Mouse (Mus musculus) MEL (cell line): ENCODE data around the gene 2510002D24Rik. TPM values are rescaled to one million over a fixed set of nuclear protein-coding genes. Genes with fewer than 3 reads are reported as not detected.

Source experiments
- DNase-seq: peaks from one replicate; pipeline ENCODE4 v3.0.0; 2011; ENCODE audit warnings: low read depth, low spot score
- H3K27ac ChIP-seq: 2 replicates; pipeline ENCODE4 v1.5.1; 2012; ENCODE audit warnings: low read depth, mild to moderate bottlenecking, control low read depth, low read length, moderate library complexity; ENCODE audit not compliant: control insufficient read depth
- H3K27me3 ChIP-seq, 2 experiments: fragments of 150-350 bp in 1 of 2; sonication (generic) in 1 of 2; 2 replicates each; pipeline ENCODE4 v1.6.1; 2012; ENCODE audit warnings: low read length in 2 of 2, mild to moderate bottlenecking in 2 of 2, improper control_type of control experiment in 1 of 2, moderate library complexity in 1 of 2; ENCODE audit not compliant: insufficient read depth in 2 of 2, control insufficient read depth in 1 of 2
- H3K36me3 ChIP-seq, 2 experiments: 2 replicates each; pipeline ENCODE4 v1.6.1; 2012 to 2014; ENCODE audit warnings: low read length in 2 of 2, improper control_type of control experiment in 1 of 2, inconsistent platforms in 1 of 2, mild to moderate bottlenecking in 1 of 2; ENCODE audit not compliant: insufficient read depth in 2 of 2, control insufficient read depth in 1 of 2
- H3K4me1 ChIP-seq, 2 experiments: fragments of 150-350 bp in 1 of 2; sonication (generic) in 1 of 2; 2 replicates each; pipeline ENCODE4 v1.6.1; 2012; ENCODE audit warnings: low read length in 2 of 2, improper control_type of control experiment in 1 of 2, mild to moderate bottlenecking in 1 of 2; ENCODE audit not compliant: insufficient read depth in 2 of 2, control insufficient read depth in 1 of 2
- H3K4me3 ChIP-seq, 2 experiments: fragments of 150-350 bp in 1 of 2; sonication (generic) in 1 of 2; 2 replicates each; pipeline ENCODE4 v1.5.1; 2012; ENCODE audit warnings: low read depth in 2 of 2, low read length in 2 of 2, mild to moderate bottlenecking in 2 of 2, moderate library complexity in 2 of 2, control low read depth in 1 of 2, improper control_type of control experiment in 1 of 2; ENCODE audit not compliant: control insufficient read depth in 1 of 2, insufficient read depth in 1 of 2
- H3K79me2 ChIP-seq: 2 replicates; pipeline ENCODE4 v1.6.1; 2012; ENCODE audit warnings: mild to moderate bottlenecking, low read length, moderate library complexity; ENCODE audit not compliant: control insufficient read depth, poor library complexity, insufficient read depth
- H3K9ac ChIP-seq: 2 replicates; pipeline ENCODE4 v1.6.1; 2012; ENCODE audit warnings: low read depth, mild to moderate bottlenecking, control low read depth, low read length, moderate library complexity; ENCODE audit not compliant: control insufficient read depth, poor library complexity, severe bottlenecking
- H3K9me3 ChIP-seq: fragments of 150-350 bp; sonication (generic); replicated peaks from 2 replicates; pipeline ENCODE4 v1.6.1; 2012; ENCODE audit warnings: mild to moderate bottlenecking, low read length, improper control_type of control experiment, moderate library complexity; ENCODE audit not compliant: insufficient read depth
- BHLHE40 ChIP-seq: IDR thresholded peaks from 2 replicates; pipeline ENCODE4 v1.6.1; 2012; ENCODE audit warnings: low read depth, mild to moderate bottlenecking, inconsistent platforms, low read length, improper control_type of control experiment, borderline replicate concordance
- CHD2 ChIP-seq: IDR thresholded peaks from 2 replicates; pipeline ENCODE4 v1.6.1; 2011; ENCODE audit warnings: low read length, improper control_type of control experiment
- ELF1 ChIP-seq: IDR thresholded peaks from 2 replicates; pipeline ENCODE4 v1.6.1; 2014; ENCODE audit warnings: low read depth, mild to moderate bottlenecking, inconsistent platforms, low read length, improper control_type of control experiment, moderate library complexity
- HCFC1 ChIP-seq: IDR thresholded peaks from 2 replicates; pipeline ENCODE4 v1.6.1; 2012; ENCODE audit warnings: low read depth, mild to moderate bottlenecking, inconsistent platforms, low read length, improper control_type of control experiment, moderate library complexity
- JUND ChIP-seq: IDR thresholded peaks from 2 replicates; pipeline ENCODE4 v1.6.1; 2011; ENCODE audit warnings: low read depth, mild to moderate bottlenecking, improper control_type of control experiment, low read length
- KAT2A ChIP-seq: conservative IDR thresholded peaks from 2 replicates; pipeline ENCODE4 v1.6.1; 2012; ENCODE audit warnings: low read depth, low read length, improper control_type of control experiment, inconsistent platforms
- MAX ChIP-seq: IDR thresholded peaks from 2 replicates; pipeline ENCODE4 v1.6.1; 2011; ENCODE audit warnings: low read length, improper control_type of control experiment
- MAZ ChIP-seq: IDR thresholded peaks from 2 replicates; pipeline ENCODE4 v1.6.1; 2012; ENCODE audit warnings: low read depth, mild to moderate bottlenecking, inconsistent platforms, low read length, improper control_type of control experiment
- NELFE ChIP-seq: IDR thresholded peaks from 2 replicates; pipeline ENCODE4 v1.6.1; 2011; ENCODE audit warnings: low read depth, low read length, improper control_type of control experiment
- POLR2A ChIP-seq, 2 experiments: IDR thresholded peaks; 2 replicates each; pipeline ENCODE4 v1.6.1; 2011 to 2012; ENCODE audit warnings: low read length in 2 of 2, mild to moderate bottlenecking in 2 of 2, control low read depth in 1 of 2, improper control_type of control experiment in 1 of 2, low read depth in 1 of 2, moderate library complexity in 1 of 2; ENCODE audit not compliant: control insufficient read depth in 1 of 2, insufficient read depth in 1 of 2, poor library complexity in 1 of 2
- POLR2AphosphoS2 ChIP-seq: IDR thresholded peaks from 2 replicates; pipeline ENCODE4 v1.6.1; 2011; ENCODE audit warnings: low read length, improper control_type of control experiment
- RCOR1 ChIP-seq: IDR thresholded peaks from 2 replicates; pipeline ENCODE4 v1.6.1; 2012; ENCODE audit warnings: low read depth, mild to moderate bottlenecking, inconsistent platforms, low read length, improper control_type of control experiment
- SMC3 ChIP-seq: IDR thresholded peaks from 2 replicates; pipeline ENCODE4 v1.6.1; 2011; ENCODE audit warnings: low read depth, low read length, improper control_type of control experiment
- TBP ChIP-seq: IDR thresholded peaks from 2 replicates; pipeline ENCODE4 v1.8.0; 2011; ENCODE audit warnings: low read depth, low read length, improper control_type of control experiment
- TCF12 ChIP-seq: IDR thresholded peaks from 2 replicates; pipeline ENCODE4 v1.6.1; 2014; ENCODE audit warnings: low read depth, mild to moderate bottlenecking, inconsistent platforms, low read length, improper control_type of control experiment, moderate library complexity
- UBTF ChIP-seq: IDR thresholded peaks from 2 replicates; pipeline ENCODE4 v1.6.1; 2012; ENCODE audit warnings: low read depth, mild to moderate bottlenecking, inconsistent platforms, low read length, improper control_type of control experiment, moderate library complexity, borderline replicate concordance; ENCODE audit not compliant: insufficient read depth
- USF2 ChIP-seq, 2 experiments: IDR thresholded peaks; 2 replicates each; pipeline ENCODE4 v1.6.1; 2011 to 2012; ENCODE audit warnings: improper control_type of control experiment in 2 of 2, low read length in 2 of 2, borderline replicate concordance in 1 of 2, inconsistent platforms in 1 of 2, low read depth in 1 of 2, mild to moderate bottlenecking in 1 of 2; ENCODE audit not compliant: insufficient read depth in 1 of 2
- ZC3H11A ChIP-seq: IDR thresholded peaks from 2 replicates; pipeline ENCODE4 v1.6.1; 2012; ENCODE audit warnings: low read depth, mild to moderate bottlenecking, inconsistent platforms, low read length, improper control_type of control experiment
- ZMIZ1 ChIP-seq: IDR thresholded peaks from 2 replicates; pipeline ENCODE4 v1.6.1; 2012; ENCODE audit warnings: low read depth, mild to moderate bottlenecking, inconsistent platforms, low read length, improper control_type of control experiment, moderate library complexity
- polyA plus RNA-seq, 2 experiments: library from polyadenylated mRNA; stranded (reverse) in 1 of 2; unstranded in 1 of 2; fragments of >175 nt in 1 of 2; fragments of >200 nt in 1 of 2; gene quantifications; 2 replicates each; pipeline versions ENCODE4 v1.2.1 to v1.2.4; 2012; ENCODE audit warnings: low replicate concordance in 2 of 2, low read depth in 1 of 2; ENCODE audit not compliant: insufficient read length in 2 of 2, insufficient read depth in 1 of 2, missing spikeins in 1 of 2
- total RNA-seq: library from RNA; depleted of rRNA; stranded (reverse); fragments of 300-350 nt; gene quantifications from 2 replicates; pipeline ENCODE4 v1.2.3, GENCODE M21; 2012; rRNA removed

Gene 2510002D24Rik
- total RNA-seq (19.9 and 25.3 TPM in 2 replicates), polyA plus RNA-seq (10 to 100 TPM in 1 of 2 experiments, not detected in 1; 33.0 TPM)

DNA sequence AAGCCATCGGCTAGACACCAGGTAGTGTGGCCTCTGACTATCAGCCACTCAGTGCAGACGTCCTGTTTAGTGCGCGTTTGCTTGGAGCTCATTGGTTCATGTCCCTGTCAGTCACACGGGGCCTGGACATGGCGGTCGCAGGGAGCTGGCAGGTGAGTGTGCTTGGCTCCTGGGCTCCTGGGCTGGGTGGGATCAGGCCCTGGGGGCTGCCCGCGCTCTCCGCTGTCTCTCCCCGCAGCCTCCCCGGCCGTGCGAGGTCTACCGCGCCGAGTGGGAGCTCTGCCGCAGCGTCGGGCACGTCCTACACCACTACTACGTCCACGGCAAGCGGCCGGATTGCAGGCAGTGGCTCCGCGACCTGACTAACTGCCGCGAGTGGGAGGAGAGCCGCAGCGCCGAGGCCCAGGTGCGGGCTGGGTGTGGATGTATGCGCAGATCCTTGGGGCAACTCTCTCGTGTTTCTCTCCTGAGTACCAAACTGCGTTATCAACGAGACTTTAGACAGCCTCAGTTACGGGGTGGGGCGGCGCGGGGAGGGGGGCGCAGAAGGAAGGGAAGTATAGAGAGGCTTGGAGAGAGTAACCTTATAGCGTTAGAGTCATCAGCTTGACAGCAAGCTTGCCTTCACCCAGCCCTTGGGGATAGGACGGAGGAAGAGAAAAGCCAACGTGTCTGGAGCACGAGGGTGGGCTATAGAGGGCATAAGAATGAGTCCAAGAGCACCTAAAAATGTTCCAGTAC lies at the start of gene 2510002D24Rik, which contains the start of gene Gm28539:
Gene 2510002D24Rik (plus strand): TSS at position 111 of the 741 bp plus-strand sequence.
Gene Gm28539 (plus strand): TSS at position 117 of the 741 bp plus-strand sequence.
- no peaks in the 10 kb centered on the region for H3K27me3 ChIP-seq
- H3K36me3 ChIP-seq: peaks cover 7 to 9% of the 10 kb centered on the region in 2 experiments
- DNase-seq: peak; percentile 96
- peak within 1 kb of the TSS; percentile 53 for H3K27ac ChIP-seq
- no peak for TF ChIP-seq SMC3
- no peak for TF ChIP-seq ZC3H11A
- peak; percentile 81; the same call in 1 of the 2 replicates for TF ChIP-seq POLR2AphosphoS2
- no peak for TF ChIP-seq JUND
- TF ChIP-seq UBTF: no peak
- TF ChIP-seq RCOR1: no peak
- TF ChIP-seq ELF1: no peak
- TF ChIP-seq KAT2A: no peak
- TF ChIP-seq NELFE: peak; percentile 84
- peak; percentile 26 for TF ChIP-seq CHD2
- TF ChIP-seq MAZ: peak; percentile 78
- peak; percentile 81 to 90 for TF ChIP-seq POLR2A (IDR thresholded peaks at IDR 0.05; ENCODE audit: control insufficient read depth in 1 of 2, insufficient read depth in 1 of 2, low read depth in 1 of 2, low read length in 2 of 2, poor library complexity in 1 of 2)
- TF ChIP-seq BHLHE40: no peak
- TF ChIP-seq ZMIZ1: 0 out of 2 replicates have a peak, but pooled peaks have one; percentile 51
- TF ChIP-seq HCFC1: peak; percentile 75
- TF ChIP-seq MAX: 0 out of 2 replicates have a peak, but pooled peaks have one; percentile 23
- TF ChIP-seq TBP: peak; percentile 26; the same call in 1 of the 2 replicates
- no peak for TF ChIP-seq USF2 (IDR thresholded peaks at IDR 0.05; ENCODE audit: borderline replicate concordance in 1 of 2, insufficient read depth in 1 of 2, low read depth in 1 of 2, low read length in 2 of 2)
- 0 out of 2 replicates have a peak, but pooled peaks have one; percentile 20 for TF ChIP-seq TCF12
- peaks cover 4% of the 10 kb centered on the region in 2 experiments; a peak in 2 of 4 replicates for H3K4me1 ChIP-seq
- H3K9ac ChIP-seq: peak within 1 kb of the TSS; percentile 86
- no peaks in the 10 kb centered on the region for H3K9me3 ChIP-seq
- H3K4me3 ChIP-seq: peak within 1 kb of the TSS; percentile 90 to 92
- peaks cover 6% of the 10 kb centered on the region for H3K79me2 ChIP-seq
